Mouse (Mus musculus) activated CD4-positive, CD25-positive, alpha-beta regulatory T cell (primary cell): ENCODE measurements around the gene Wnt8b. TPM values are rescaled to one million over a fixed set of nuclear protein-coding genes. Genes with fewer than 3 reads are reported as not detected.

Experiments used
- polyA plus RNA-seq, 2 experiments: library from polyadenylated mRNA; unstranded; fragments of 100-300 nt; shearing (Covaris generic); gene quantifications; one replicate each; pipeline ENCODE4 v1.2.1; 2017

Gene Wnt8b
- polyA plus RNA-seq, result under 1 TPM in 1 of 2 experiments, not detected in 1; 0.06 TPM

DNA sequence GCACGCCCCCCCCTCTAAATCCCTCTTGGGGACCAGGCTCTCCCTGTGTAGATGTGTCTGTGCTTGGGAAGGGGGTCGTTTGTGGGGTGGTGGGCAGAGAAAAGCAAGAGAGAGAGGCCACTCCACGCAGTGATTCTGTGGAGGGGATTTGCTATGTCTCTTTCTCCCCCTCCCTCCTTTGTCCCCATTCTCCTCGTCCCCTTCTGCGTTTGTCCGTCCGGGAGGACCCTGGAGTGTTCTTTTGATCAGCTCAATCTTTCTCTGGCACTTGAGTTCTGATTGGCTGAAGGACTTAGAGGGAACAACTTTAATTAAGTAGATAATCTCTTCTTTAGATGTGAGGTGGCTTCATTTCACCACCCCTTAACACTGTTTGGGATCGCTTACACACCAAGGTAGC, at the start of gene Wnt8b:
Gene Wnt8b, plus strand, starts transcription at position 345 of the 400 bp plus-strand sequence.

GRCm38 (mm10) chr19:44545321-44546041, 52.2 kb downstream of the Wnt8b start, which contains the start of gene Sec31b:
Gene Sec31b, minus strand, starts transcription at chr19:44545864.

DNA sequence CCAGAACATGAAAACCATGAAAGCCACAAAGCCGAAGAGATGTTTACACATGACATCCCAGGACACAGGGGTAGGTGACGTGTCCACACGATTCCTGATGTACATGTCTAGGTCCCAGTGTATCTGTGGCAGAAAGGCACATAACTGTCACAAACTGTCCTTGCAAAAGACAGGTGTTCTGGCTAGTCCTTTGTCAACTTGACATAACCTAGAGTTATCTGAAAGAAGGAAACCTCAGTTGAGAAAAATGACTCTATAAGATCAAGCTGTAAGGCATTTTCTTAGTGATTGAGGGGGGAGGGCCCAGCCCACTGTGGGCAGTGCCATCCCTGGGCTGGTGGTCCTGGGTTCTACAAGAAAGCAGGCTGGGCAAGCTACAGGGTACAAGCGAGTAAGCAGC, 59.5 kb downstream of the Wnt8b start, which contains the start of gene Gm20538:
Gene Gm20538, minus strand, starts transcription at position 101 of the 400 bp plus-strand sequence.

GRCm38 (mm10) chr19:44554861-44555590, 61.8 kb downstream of the Wnt8b start, which contains the start of gene Ndufb8:
Gene Ndufb8, minus strand, starts transcription at chr19:44555440.

GRCm38 (mm10) chr19:44562652-44563206, 69.5 kb downstream of the Wnt8b start, which contains the start of gene Hif1an:
Gene Hif1an, plus strand, starts transcription at chr19:44562850.

Other genes starting within 250 kb of the Wnt8b start
- 10 to 100 TPM; 36.7 to 37.9 TPM for gene Scd2, start 199.8 kb upstream of the Wnt8b start, polyA plus RNA-seq
- gene Scd4, start 160.4 kb upstream of the Wnt8b start, polyA plus RNA-seq, result under 1 TPM in 1 of 2 experiments, not detected in 1; 0.69 TPM
- gene Scd1, start 85.6 kb upstream of the Wnt8b start, polyA plus RNA-seq, result 1 to 10 TPM in 1 of 2 experiments, under 1 TPM in 1; 0.70 to 1.0 TPM
- gene Sec31b, start 52.4 kb downstream of the Wnt8b start, polyA plus RNA-seq, result 1 to 10 TPM; 2.2 to 3.1 TPM
- gene Gm20538, start 59.4 kb downstream of the Wnt8b start, polyA plus RNA-seq, result 1 to 10 TPM; 1.8 to 4.0 TPM
- gene Ndufb8, start 62.0 kb downstream of the Wnt8b start, polyA plus RNA-seq, result 100 to 1,000 TPM; 337 to 340 TPM
- 10 to 100 TPM; 19.0 to 21.1 TPM for gene Hif1an, start 69.4 kb downstream of the Wnt8b start, polyA plus RNA-seq